Mouse (Mus musculus): ENCODE results near the gene Iffo1.

DNA sequence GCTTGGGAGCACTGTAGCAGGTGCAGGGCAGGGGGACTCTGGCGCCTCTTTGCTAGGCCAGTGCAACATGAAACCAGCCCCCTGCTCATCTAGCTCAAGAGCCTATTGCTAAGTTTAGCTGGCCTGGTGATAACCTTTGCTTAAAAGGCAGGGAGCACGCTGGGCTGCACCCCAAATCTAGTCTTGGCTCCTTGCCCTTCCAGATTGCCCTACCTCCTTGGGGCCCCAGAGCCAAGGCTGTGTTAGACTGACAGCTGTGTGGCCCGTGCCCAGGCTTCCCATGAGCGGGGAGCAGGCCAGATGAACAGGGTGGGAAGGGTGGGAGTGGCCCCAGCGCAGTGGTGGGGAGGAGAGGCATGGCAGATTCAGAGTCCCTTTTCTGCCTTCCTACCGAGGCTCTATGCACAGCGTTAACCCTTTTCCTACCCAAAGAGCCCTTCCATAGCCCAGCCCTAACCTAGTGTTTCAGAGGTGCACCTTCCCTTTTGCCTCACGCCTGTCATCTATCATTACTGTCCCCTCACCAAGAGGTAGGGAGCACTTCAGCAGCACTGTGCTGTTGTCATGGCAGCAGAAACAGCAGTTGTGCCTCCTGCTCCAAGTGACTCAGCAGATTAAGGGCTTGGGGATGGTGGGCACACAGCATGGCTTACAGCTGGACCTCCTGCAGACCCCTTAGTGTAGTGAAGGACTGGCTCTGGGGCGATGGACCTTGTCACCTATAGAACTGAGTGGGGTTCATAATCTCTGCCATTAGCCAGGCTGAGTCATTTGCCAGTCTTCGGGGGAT is 22.0 kb downstream of the Iffo1 start:
- TF ChIP-seq CTCF (IDR thresholded peaks at IDR 0.05): no peak
- TF ChIP-seq POLR2A (IDR thresholded peaks at IDR 0.05; ENCODE audit: insufficient read depth, low read depth, low read length): no peak

Data from heart, adult 2 months (tissue).